Mouse (Mus musculus): ENCODE measurements around the gene Oaf. TPM values are rescaled to one million over a fixed set of nuclear protein-coding genes. Genes with fewer than 3 reads are reported as not detected.

The Oaf gene
- total and polyA plus RNA-seq, 3 experiments, result 57.6 to 137 TPM; not detected in 1

- Histone ChIP-seq H3K4me1 (ENCODE audit: control insufficient read depth in 1 of 2, insufficient read depth in 2 of 2, low read length in 2 of 2) (peaks cover 7 to 59% of the 10 kb centered on the region in 2 experiments; a peak in 3 of 4 replicates), H3K36me3 (ENCODE audit: control insufficient read depth in 1 of 2, insufficient read depth in 2 of 2, low read length in 2 of 2) (peaks cover 0 to 40% of the 10 kb centered on the region in 2 experiments)
These were observed 11.0 kb downstream of the Oaf start for GRCm38 (mm10) chr9:43228745-43229144.

GRCm38 (mm10) chr9:43227626-43228025 is 12.1 kb downstream of the Oaf start:
- DNase-seq (ENCODE audit: low read depth, low spot score), result no peak
- Histone ChIP-seq H3K4me1 (ENCODE audit: control insufficient read depth in 1 of 2, insufficient read depth in 2 of 2, low read length in 2 of 2) (peaks cover 3 to 47% of the 10 kb centered on the region in 2 experiments; a peak in 3 of 4 replicates), H3K9me3 (replicated peaks; ENCODE audit: insufficient read depth, low read length) (no peaks in the 10 kb centered on the region), H3K4me3 (ENCODE audit: control insufficient read depth in 1 of 2, insufficient read depth in 1 of 2, low read depth in 2 of 2, low read length in 2 of 2) (no peak overlapping the region), H3K27ac (ENCODE audit: control insufficient read depth, low read depth, low read length) (no peak overlapping the region), H3K9ac (ENCODE audit: control insufficient read depth, low read depth, low read length, poor library complexity, severe bottlenecking) (no peak overlapping the region), H3K79me2 (ENCODE audit: control insufficient read depth, insufficient read depth, low read length, poor library complexity) (peaks cover 37% of the 10 kb centered on the region), H3K36me3 (ENCODE audit: control insufficient read depth in 1 of 2, insufficient read depth in 2 of 2, low read length in 2 of 2) (peaks cover 0 to 30% of the 10 kb centered on the region in 2 experiments), H3K27me3 (ENCODE audit: control insufficient read depth in 1 of 2, insufficient read depth in 2 of 2, low read length in 2 of 2) (no peaks in the 10 kb centered on the region)
- TF ChIP-seq MAFK (IDR thresholded peaks at IDR 0.05; ENCODE audit: borderline replicate concordance, low read depth, low read length), result no peak
- TF ChIP-seq GATA1 (IDR thresholded peaks at IDR 0.05; ENCODE audit: low read depth, low read length), result no peak
- no peak for TF ChIP-seq POLR2AphosphoS2 (IDR thresholded peaks at IDR 0.05; ENCODE audit: low read length)
- no peak for TF ChIP-seq MXI1 (IDR thresholded peaks at IDR 0.05; ENCODE audit: low read depth, low read length)
- no peak for TF ChIP-seq POLR2A (IDR thresholded peaks at IDR 0.05; ENCODE audit: control insufficient read depth in 1 of 2, insufficient read depth in 1 of 2, low read depth in 1 of 2, low read length in 2 of 2, poor library complexity in 1 of 2)
- no peak for TF ChIP-seq GABPA (IDR thresholded peaks at IDR 0.05; ENCODE audit: low read depth, low read length)
- no peak for TF ChIP-seq NRF1 (IDR thresholded peaks at IDR 0.05; ENCODE audit: insufficient read depth, low read depth, low read length, poor library complexity, severe bottlenecking)
- no peak for TF ChIP-seq RAD21 (IDR thresholded peaks at IDR 0.05; ENCODE audit: low read depth, low read length)
- no peak for TF ChIP-seq CHD1 (IDR thresholded peaks at IDR 0.05; ENCODE audit: low read depth, low read length)
- TF ChIP-seq ZKSCAN1 (IDR thresholded peaks at IDR 0.05; ENCODE audit: low read depth, low read length), result no peak
- no peak for TF ChIP-seq TAL1 (IDR thresholded peaks at IDR 0.05; ENCODE audit: low read length)
- no peak for TF ChIP-seq JUND (IDR thresholded peaks at IDR 0.05; ENCODE audit: low read depth, low read length)
- TF ChIP-seq CHD2 (IDR thresholded peaks at IDR 0.05; ENCODE audit: low read length), result no peak
- TF ChIP-seq E2F4 (IDR thresholded peaks at IDR 0.05; ENCODE audit: borderline replicate concordance, low read depth, low read length), result no peak
- no peak for TF ChIP-seq CTCF (IDR thresholded peaks at IDR 0.05 in 2 of 3, conservative IDR thresholded peaks at IDR 0.05 in 1 of 3; ENCODE audit: control insufficient read depth in 1 of 3, insufficient read depth in 1 of 3, low read depth in 2 of 3, low read length in 3 of 3, poor library complexity in 1 of 3, severe bottlenecking in 1 of 3)
- no peak for TF ChIP-seq MAX (IDR thresholded peaks at IDR 0.05; ENCODE audit: low read length)
- no peak for TF ChIP-seq ZC3H11A (IDR thresholded peaks at IDR 0.05; ENCODE audit: low read depth, low read length)
- no peak for TF ChIP-seq MAZ (IDR thresholded peaks at IDR 0.05; ENCODE audit: low read depth, low read length)

More at GRCm38 (mm10) chr9:43228745-43229144, 11.0 kb downstream of the Oaf start:
- Histone ChIP-seq H3K9ac (ENCODE audit: control insufficient read depth, low read depth, low read length, poor library complexity, severe bottlenecking) (no peak overlapping the region), H3K9me3 (replicated peaks; ENCODE audit: insufficient read depth, low read length) (no peaks in the 10 kb centered on the region), H3K27ac (ENCODE audit: control insufficient read depth, low read depth, low read length) (no peak overlapping the region), H3K4me3 (ENCODE audit: control insufficient read depth in 1 of 2, insufficient read depth in 1 of 2, low read depth in 2 of 2, low read length in 2 of 2) (no peak overlapping the region), H3K79me2 (ENCODE audit: control insufficient read depth, insufficient read depth, low read length, poor library complexity) (peaks cover 44% of the 10 kb centered on the region), H3K27me3 (ENCODE audit: control insufficient read depth in 1 of 2, insufficient read depth in 2 of 2, low read length in 2 of 2) (no peaks in the 10 kb centered on the region)
- TF ChIP-seq ZNF384 (IDR thresholded peaks at IDR 0.05; ENCODE audit: low read depth, low read length) (no peak), ETS1 (IDR thresholded peaks at IDR 0.05; ENCODE audit: low read depth, low read length) (no peak), TBP (IDR thresholded peaks at IDR 0.05; ENCODE audit: low read depth, low read length) (no peak), MAFK (IDR thresholded peaks at IDR 0.05; ENCODE audit: borderline replicate concordance, low read depth, low read length) (no peak), POLR2A (IDR thresholded peaks at IDR 0.05; ENCODE audit: control insufficient read depth in 1 of 2, insufficient read depth in 1 of 2, low read depth in 1 of 2, low read length in 2 of 2, poor library complexity in 1 of 2) (no peak), USF2 (IDR thresholded peaks at IDR 0.05; ENCODE audit: borderline replicate concordance in 1 of 2, insufficient read depth in 1 of 2, low read depth in 1 of 2, low read length in 2 of 2) (no peak), MEF2A (IDR thresholded peaks at IDR 0.05; ENCODE audit: extremely low read depth, insufficient replicate concordance, low read depth, low read length, poor library complexity, severe bottlenecking) (no peak)
- no peak for DNase-seq (ENCODE audit: low read depth, low spot score)

Measured in MEL (cell line).